Mouse (Mus musculus): ENCODE measurements around the gene Krtap28-10. TPM values are rescaled to one million over a fixed set of nuclear protein-coding genes. Genes with fewer than 3 reads are reported as not detected.

Gene Krtap28-10
- total RNA-seq (2023), result not detected

GRCm38 (mm10) chr1:83042380-83042779, at the start of gene Krtap28-10:
Gene Krtap28-10 (minus strand): TSS chr1:83042480.

GRCm38 (mm10) chr1:83060643-83061042, 18.4 kb upstream of the Krtap28-10 start, which contains the start of gene Krtap28-13:
Gene Krtap28-13 (plus strand): TSS chr1:83060930.

DNA sequence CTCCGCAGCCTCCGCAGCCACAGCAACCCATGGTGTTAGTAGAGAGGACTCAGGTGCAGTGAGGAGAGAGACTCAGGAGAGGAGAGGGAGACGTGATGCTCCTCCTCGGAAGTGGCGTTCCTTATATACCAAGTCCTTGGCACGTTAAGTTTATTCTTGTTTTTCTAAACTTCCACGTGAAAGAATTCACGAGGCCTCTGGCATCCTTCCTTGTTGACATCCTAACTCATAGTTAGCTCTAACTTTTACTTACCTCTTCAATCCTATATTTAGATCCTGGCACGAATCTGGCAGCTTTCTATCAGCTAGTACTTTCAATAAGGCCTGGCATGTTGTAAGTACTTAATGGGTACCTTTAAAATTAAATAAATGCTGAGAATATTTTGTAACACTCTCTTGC, 17.0 kb upstream of the Krtap28-10 start, which contains the start of gene A030005K14Rik:
Gene A030005K14Rik (minus strand): TSS at position 101 of the 400 bp plus-strand sequence.

DNA sequence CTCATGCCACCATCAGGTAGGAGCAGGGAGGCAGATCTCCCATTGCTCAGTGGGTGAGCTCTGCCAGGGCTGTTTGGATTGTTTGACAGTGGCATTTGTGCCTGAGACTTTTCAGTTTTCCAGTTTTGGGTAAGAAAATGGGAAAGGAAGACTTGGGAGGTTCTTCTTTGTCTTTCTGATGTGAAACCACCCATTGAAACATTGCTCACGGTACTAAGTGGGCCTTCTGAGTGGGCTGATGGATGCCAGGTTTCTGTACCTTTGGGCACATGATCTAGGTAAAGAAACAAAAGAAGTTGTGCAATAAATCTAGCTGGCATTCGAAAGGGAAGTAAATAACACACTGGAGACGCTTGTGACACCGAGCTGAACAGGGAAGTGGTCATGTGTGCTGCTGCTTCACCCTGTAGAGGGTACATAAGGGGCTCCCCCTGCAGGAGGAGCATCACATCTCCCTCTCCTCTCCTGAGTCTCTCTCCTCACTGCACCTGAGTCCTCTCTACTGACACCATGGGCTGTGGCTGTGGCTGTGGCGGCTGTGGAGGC, 2.7 kb upstream of the Krtap28-10 start, which contains the start of gene Gm47969:
Gene Gm47969 (plus strand): TSS at position 51 of the 546 bp plus-strand sequence.

GRCm38 (mm10) chr1:83038109-83038672, 4.1 kb downstream of the Krtap28-10 start, which contains the start of gene Slc19a3:
Gene Slc19a3 (minus strand): TSS chr1:83038448.

GRCm38 (mm10) chr1:83000306-83000705, 42.0 kb downstream of the Krtap28-10 start, which contains the start of gene Gm47959:
Gene Gm47959 (plus strand): TSS chr1:83000548.

Other genes starting within 250 kb of the Krtap28-10 start
- 10 to 100 TPM; 49.2 to 51.1 TPM for gene Agfg1, start 203.0 kb downstream of the Krtap28-10 start, total RNA-seq (2023)
- gene A030005L19Rik, start 129.2 kb downstream of the Krtap28-10 start, total RNA-seq (2023), result not detected
- not detected for gene A030014E15Rik, start 117.6 kb downstream of the Krtap28-10 start, total RNA-seq (2023)
- not detected for gene Gm6217, start 111.1 kb downstream of the Krtap28-10 start, total RNA-seq (2023)
- not detected for gene A030003K21Rik, start 99.1 kb downstream of the Krtap28-10 start, total RNA-seq (2023)
- not detected for gene Gm7544, start 86.5 kb downstream of the Krtap28-10 start, total RNA-seq (2023)
- gene Gm47955, start 82.2 kb downstream of the Krtap28-10 start, total RNA-seq (2023), result not detected
- gene Gm47959, start 41.9 kb downstream of the Krtap28-10 start, total RNA-seq (2023), result not detected
- gene Slc19a3, start 4.0 kb downstream of the Krtap28-10 start, total RNA-seq (2023), result not detected
- gene Gm47969, start 2.5 kb upstream of the Krtap28-10 start, total RNA-seq (2023), result not detected
- gene A030005K14Rik, start 16.9 kb upstream of the Krtap28-10 start, total RNA-seq (2023), result not detected
- gene Krtap28-13, start 18.4 kb upstream of the Krtap28-10 start, total RNA-seq (2023), result not detected
- not detected for gene Ccl20, start 74.3 kb upstream of the Krtap28-10 start, total RNA-seq (2023)
- not detected for gene Daw1, start 117.3 kb upstream of the Krtap28-10 start, total RNA-seq (2023)

Measured in neutrophil, adult 59 days (primary cell).